16 mouse cellular contexts compared by ENCODE assay signal in the genomic region with DNA sequence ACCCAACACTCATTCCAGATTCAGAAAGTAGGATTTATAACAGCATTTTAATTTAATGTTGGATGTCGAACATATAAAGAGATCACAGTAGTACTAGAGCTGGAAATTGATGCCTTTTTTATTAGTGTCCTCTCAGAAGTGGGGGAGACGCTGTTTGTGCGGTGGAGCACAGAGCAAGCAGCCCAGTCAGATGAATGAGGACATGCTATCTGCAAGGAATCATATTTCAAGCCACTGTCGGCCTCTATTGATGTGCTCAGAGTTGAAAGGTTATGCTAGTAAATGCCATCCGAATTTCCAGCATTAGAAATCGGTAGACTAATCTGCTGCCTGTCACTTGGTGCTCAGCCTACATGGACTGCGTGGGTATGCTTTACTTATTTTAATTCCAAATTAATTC.
DNase-seq lines count a peak whose midpoint lies in the region; ATAC-seq lines count a peak whose summit lies in the region.
"Had no signal": no experiment of that assay in that cellular context is flagged by ENCODE, and none has a peak within 500 bp of the region (broad histone marks: within the 10 kb centered on the region; RNA-seq: fewer than 3 reads in every experiment).

No protein-coding gene starts in this region.

- peaks cover 73% of the 10 kb centered on the region for H3K4me1 ChIP-seq in liver, embryonic 12.5 days
- H3K4me1 ChIP-seq in liver, embryonic 11.5 days (replicated peaks; ENCODE audit: control insufficient read depth, insufficient read depth, low read length) = peaks cover 19% of the 10 kb centered on the region; the same call in 1 of the 2 replicates
- H3K4me1 ChIP-seq in neural tube, embryonic 13.5 days (replicated peaks) = peaks cover 45% of the 10 kb centered on the region

- no peaks in the 10 kb centered on the region for H3K9me3 ChIP-seq in liver, embryonic 12.5 days (replicated peaks)
- no peaks in the 10 kb centered on the region for H3K9me3 ChIP-seq in liver, embryonic 11.5 days (ENCODE audit: control insufficient read depth, low read length)
- no peaks in the 10 kb centered on the region for H3K9me3 ChIP-seq in neural tube, embryonic 13.5 days
- H3K9me3 ChIP-seq: heart, embryonic 10.5 days; lung, embryonic 15.5 days had no signal

- no peaks in the 10 kb centered on the region for H3K36me3 ChIP-seq in liver, embryonic 12.5 days
- H3K36me3 ChIP-seq in liver, embryonic 11.5 days (ENCODE audit: control insufficient read depth, insufficient read depth, low read length) = no peaks in the 10 kb centered on the region
- H3K36me3 ChIP-seq in neural tube, embryonic 13.5 days = no peaks in the 10 kb centered on the region
- H3K36me3 ChIP-seq: heart, embryonic 10.5 days; lung, embryonic 15.5 days had no signal

- ATAC-seq in liver, embryonic 12.5 days = no peak
- ATAC-seq in liver, embryonic 11.5 days (replicated peaks; ENCODE audit: low FRiP score) = no peak
- 0 out of 2 replicates have a peak, but pooled peaks have one; percentile 45 for ATAC-seq in neural tube, embryonic 13.5 days (ENCODE audit: low read depth)
- ATAC-seq: forebrain, postnatal 0 days had no signal

- peak overlapping the region; percentile 59 for H3K4me2 ChIP-seq in liver, embryonic 12.5 days
- no peak overlapping the region for H3K4me2 ChIP-seq in liver, embryonic 11.5 days
- H3K4me2 ChIP-seq in neural tube, embryonic 13.5 days = peak overlapping the region; percentile 11; the same call in 1 of the 2 replicates
- H3K4me2 ChIP-seq: lung, embryonic 15.5 days had no signal

- no peaks in the 10 kb centered on the region for H3K27me3 ChIP-seq in liver, embryonic 12.5 days (replicated peaks)
- no peaks in the 10 kb centered on the region for H3K27me3 ChIP-seq in liver, embryonic 11.5 days (replicated peaks; ENCODE audit: control insufficient read depth, insufficient read depth, low read length)
- H3K27me3 ChIP-seq in neural tube, embryonic 13.5 days = no peaks in the 10 kb centered on the region

- peak; percentile 40 for DNase-seq in adrenal gland, postnatal 14 days
- DNase-seq in adrenal gland, postnatal 25 days = no peak
- DNase-seq in liver, embryonic 11.5 days (ENCODE audit: low spot score) = no peak
- peak; percentile 60 for DNase-seq in embryo, embryonic 11 days
- DNase-seq in cerebellum, adult 9-11 months = no peak
- no peak for DNase-seq in spleen, postnatal 10 days (ENCODE audit: low spot score in 2 of 2)
- DNase-seq: cerebellum, adult 11-12 months; forebrain, postnatal 0 days; gastrocnemius, postnatal 14 days; kidney, postnatal 14 days; left cerebral cortex, postnatal 4 days; right cerebral cortex, postnatal 14 days had no signal

- peak overlapping the region; percentile 93 for H3K27ac ChIP-seq in liver, embryonic 12.5 days
- no peak overlapping the region for H3K27ac ChIP-seq in liver, embryonic 11.5 days (ENCODE audit: low read depth, low read length)
- H3K27ac ChIP-seq in neural tube, embryonic 13.5 days (replicated peaks) = peak overlapping the region; percentile 59
- H3K27ac ChIP-seq: heart, embryonic 10.5 days; lung, embryonic 15.5 days had no signal

- 70% methylated on average over 7 of the region's 7 CpGs for WGBS in liver, embryonic 12.5 days (ENCODE audit: insufficient replicate concordance)
- WGBS in liver, embryonic 11.5 days = 58% methylated on average over 7 of the region's 7 CpGs
- 13% methylated on average over 7 of the region's 7 CpGs for WGBS in neural tube, embryonic 13.5 days

- no peak overlapping the region for H3K4me3 ChIP-seq in liver, embryonic 12.5 days
- no peak overlapping the region for H3K4me3 ChIP-seq in liver, embryonic 11.5 days (ENCODE audit: low read depth, low read length)
- H3K4me3 ChIP-seq in neural tube, embryonic 13.5 days = no peak overlapping the region
- H3K4me3 ChIP-seq: heart, embryonic 10.5 days; lung, embryonic 15.5 days had no signal

- H3K9ac ChIP-seq in liver, embryonic 12.5 days = peak overlapping the region; percentile 55; the same call in 1 of the 2 replicates
- no peak overlapping the region for H3K9ac ChIP-seq in liver, embryonic 11.5 days (ENCODE audit: low read depth, low read length)
- no peak overlapping the region for H3K9ac ChIP-seq in neural tube, embryonic 13.5 days
- H3K9ac ChIP-seq: forebrain, postnatal 0 days; lung, embryonic 15.5 days had no signal

Comparison
In these comparisons a context has a peak if more than half of its experiments do, and no peak if none do; other contexts are left out.
1. DNase-seq: peak in adrenal gland, postnatal 14 days (single experiment) and embryo, embryonic 11 days (single experiment); none in adrenal gland, postnatal 25 days (single experiment), liver, embryonic 11.5 days (single experiment), cerebellum, adult 9-11 months (single experiment) and spleen, postnatal 10 days (0 of 2).